Mouse (Mus musculus) ovary, postnatal 10 days (tissue): Measurements from ENCODE around the gene Lactb.
"Not testable (repeated sequence)": the region's sequence is repeated elsewhere in the genome, so short reads cannot be mapped to it uniquely, and the experiment has no call there.

ENCODE experiments used
- DNase-seq: peaks from one replicate; pipeline ENCODE4 v3.0.0; 2022; ENCODE audit warnings: low spot score

The Lactb gene

DNA sequence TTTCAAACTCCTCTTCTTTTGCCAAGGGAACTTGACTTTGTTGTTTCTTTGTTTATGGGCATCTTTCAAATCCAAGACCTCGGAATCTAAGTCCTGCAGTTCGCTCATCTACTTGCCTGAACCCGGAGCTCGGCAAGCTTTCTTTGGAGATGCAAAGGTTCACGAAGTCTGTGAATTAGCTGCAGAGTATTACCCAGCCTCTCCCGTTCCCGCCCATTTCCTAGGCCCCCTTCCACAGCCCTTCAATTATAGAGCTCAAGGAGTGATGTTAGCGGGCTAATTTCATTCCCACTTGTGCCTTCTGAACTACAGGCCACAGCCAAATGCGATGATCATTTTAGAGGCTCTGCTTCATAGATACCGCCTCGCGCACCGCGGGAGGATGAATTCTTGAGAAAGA, 55.3 kb downstream of the Lactb start:
- peak; percentile 6 for DNase-seq

DNA sequence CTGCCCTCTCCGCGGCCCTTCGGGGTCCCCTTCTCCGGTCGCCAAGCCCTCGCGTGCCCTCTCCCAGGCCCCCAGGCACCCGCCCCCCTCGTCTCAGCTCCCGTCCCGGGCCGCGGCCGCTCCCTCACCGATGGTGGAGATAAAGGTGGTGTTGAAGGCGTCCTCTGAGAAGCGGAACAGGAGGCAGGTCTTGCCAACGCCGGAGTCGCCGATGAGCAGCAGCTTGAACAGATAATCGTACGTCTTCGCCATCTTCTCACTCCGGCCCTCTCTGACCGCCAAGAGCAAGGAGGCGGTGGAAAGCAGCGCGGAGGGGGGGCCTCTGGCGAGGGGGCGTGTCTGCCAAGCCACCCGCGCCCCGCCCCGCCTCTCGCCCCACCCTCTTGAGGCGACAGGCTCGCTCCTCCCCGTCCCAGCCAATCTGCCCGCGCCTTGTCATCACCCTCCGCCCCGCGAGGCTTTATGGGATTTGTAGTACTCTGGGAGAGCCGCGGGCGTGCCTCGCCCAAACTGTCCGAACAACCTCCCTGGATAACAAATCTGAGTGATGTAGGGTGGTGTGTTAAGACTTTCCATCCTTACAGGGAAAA, 55.8 kb downstream of the Lactb start, which contains the start of gene Rab8b:
TSS of gene Rab8b (minus strand) at position 306 of the 590 bp plus-strand sequence.
- peak; percentile 87 for DNase-seq

- DNase-seq, result no peak
Measured at GRCm38 (mm10) chr9:66918672-66919330, 56.5 kb downstream of the Lactb start.

DNA sequence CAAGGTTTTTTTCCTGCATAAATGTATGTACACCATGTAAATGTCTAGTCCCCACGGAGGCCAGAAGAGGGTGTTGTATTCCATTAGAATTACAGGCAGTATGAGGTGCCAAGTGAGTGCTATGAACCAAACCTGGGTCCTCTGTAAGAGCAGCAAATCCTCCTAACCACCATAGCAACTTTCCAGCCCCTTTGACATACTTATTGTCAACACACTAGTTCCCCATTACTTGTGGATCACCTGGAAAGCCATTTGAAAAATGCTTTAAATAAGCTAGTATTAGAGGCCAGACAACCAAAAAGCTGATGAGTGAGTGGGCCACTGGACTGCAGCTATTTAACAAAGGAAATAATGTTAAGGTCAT, 57.4 kb downstream of the Lactb start:
- no peak for DNase-seq

DNA sequence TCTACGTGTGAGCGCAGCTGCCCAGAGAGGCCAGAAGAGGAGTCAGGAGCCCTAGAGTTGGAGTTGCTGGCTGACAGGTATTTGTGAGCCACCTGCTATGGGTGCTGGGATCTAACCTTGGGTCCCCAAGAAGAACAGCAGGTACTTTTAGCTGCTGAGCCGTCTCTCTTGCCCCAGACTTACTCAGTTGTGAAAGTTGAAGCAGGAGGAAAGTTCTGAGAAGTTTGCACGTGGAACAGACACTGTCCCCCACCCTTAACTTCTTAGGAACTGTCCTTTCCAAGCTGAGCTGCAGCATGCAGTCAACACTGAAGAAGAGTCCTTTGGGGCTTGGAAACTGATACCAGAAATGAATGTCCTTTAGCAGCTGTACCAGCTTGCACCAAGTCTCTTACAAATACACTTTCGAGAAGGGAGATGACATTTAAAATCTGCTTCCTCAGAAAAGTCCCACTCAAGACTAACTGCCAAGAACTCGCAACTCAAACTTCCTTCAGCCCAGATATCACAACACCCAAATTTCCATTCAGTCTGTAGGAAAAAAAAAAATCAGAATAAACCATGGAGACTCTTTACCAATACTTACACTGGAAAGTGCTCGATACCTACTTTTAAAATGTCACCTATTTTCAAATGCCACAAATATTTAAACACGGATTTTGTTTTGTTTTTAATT, 57.9 kb downstream of the Lactb start:
- DNase-seq, result no peak

DNA sequence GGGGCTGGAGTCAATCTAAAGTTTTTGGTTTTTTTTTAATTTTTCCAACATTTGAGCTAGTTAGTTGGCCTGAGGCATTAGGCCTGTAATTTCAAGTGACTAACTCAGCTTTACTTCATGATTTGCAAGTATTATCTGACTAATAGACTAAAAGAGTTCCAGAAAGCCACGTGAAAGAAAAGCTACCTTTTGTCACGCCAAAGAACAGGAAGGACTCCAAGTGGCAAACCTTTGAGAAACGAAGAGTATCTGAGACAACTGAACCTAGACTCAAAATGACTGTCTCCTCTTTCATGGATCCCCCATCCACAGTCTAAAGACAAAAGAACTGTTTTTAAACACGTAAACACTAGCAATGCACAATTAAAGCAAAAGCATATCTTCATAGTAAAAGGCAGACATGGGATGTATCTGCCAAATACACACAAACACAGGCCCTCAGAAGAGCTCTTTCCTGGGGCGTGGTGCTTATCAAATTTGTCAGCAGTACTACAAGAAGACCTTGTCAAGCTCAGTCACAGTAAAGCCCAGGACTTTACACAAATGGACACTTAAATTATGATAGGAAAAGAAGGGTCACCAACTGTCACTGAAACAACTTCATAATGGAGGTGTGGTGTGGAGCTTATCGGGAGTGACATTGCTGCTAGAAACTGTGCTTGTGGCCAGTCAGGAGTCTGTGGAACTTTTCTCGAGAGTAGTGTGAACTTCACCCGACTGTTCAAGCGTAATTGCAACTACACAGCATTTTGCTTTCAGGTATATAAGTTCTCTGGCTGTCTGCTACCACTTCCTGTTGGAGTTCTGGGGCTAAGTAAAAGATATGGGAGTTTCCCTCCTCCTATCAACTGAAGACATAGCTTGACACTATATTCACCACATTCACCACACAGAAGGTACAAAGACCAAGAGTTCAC, 59.2 kb downstream of the Lactb start:
- no peak for DNase-seq

GRCm38 (mm10) chr9:66915401-66915800, 59.9 kb downstream of the Lactb start:
- no peak for DNase-seq

DNA sequence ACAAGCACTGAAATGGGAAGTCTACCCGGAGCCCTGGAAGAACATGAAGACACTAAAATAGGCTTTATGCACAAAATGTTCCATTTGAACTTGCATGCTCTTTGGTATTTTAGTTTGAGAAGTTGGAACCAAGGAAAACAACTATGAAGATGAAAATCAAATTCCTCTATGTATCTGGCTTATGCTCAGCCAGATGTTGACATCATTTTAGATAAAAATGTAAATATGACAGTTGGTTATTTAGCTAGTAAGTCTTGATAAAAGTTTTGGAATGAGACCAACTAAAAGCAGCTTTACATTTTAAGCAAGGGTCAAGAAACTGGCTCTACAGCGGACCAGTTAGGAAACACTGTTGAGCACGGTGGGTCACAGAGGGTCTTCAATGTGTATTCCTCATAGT, 60.7 kb downstream of the Lactb start:
- DNase-seq, result no peak

- not testable (repeated sequence) for DNase-seq
Measured at GRCm38 (mm10) chr9:66913254-66913934, 61.9 kb downstream of the Lactb start.

DNA sequence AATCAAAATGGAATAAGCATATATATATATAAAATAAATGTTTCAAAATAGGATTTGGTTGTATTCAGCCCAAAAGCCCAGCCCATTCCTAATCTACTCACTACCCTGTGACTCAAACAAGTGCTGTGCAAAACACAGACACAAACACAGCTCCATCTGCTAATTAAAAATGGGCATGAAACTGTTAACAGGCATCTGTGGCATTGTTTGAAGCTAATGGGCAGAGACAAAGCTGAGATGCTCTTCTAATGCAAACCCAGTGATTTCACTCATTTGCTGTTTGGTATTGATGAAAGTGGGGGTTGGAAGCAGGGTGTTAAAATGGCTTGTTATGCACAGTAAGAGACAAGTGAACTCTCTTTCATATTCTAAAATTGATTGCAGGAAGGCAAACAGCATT, 63.0 kb downstream of the Lactb start:
- no peak for DNase-seq

DNA sequence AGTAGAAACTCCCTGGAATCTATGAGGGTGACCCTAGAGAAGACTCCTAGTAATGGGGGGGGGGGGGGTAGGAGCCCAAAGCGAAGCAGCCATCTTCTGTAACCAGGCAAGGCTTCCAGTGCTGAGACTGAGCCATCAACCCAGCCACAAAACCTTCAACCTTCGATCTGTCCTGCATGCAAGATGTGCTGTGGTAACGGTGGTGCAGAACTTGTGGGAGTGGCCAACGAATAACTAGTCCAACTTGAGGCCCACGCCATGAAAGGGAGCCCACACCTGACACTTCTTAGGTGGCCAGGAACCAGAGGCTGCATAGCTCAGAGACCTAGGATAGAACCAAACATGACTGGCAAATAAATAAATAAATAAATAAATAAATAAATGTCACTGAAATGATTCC, 64.6 kb downstream of the Lactb start:
- no peak for DNase-seq

DNA sequence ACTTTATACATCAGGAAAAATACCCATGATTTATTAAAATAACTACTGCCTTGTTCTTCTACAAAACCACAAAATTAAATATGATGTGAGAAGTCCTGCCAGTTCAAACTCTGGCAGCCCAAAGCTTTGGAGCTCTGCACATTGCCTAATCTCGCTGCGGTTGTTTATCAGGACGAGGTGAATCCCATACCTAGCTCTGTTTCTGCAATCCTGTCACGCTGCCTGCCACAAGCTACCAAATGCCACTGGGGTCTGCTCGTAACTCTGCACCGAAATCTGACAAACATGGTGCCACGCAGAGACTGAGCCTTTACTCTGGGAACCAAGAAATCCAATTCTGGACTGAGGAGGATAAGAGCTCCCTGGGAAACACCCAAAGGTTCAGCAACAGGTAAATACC, 65.4 kb downstream of the Lactb start:
- no peak for DNase-seq

DNA sequence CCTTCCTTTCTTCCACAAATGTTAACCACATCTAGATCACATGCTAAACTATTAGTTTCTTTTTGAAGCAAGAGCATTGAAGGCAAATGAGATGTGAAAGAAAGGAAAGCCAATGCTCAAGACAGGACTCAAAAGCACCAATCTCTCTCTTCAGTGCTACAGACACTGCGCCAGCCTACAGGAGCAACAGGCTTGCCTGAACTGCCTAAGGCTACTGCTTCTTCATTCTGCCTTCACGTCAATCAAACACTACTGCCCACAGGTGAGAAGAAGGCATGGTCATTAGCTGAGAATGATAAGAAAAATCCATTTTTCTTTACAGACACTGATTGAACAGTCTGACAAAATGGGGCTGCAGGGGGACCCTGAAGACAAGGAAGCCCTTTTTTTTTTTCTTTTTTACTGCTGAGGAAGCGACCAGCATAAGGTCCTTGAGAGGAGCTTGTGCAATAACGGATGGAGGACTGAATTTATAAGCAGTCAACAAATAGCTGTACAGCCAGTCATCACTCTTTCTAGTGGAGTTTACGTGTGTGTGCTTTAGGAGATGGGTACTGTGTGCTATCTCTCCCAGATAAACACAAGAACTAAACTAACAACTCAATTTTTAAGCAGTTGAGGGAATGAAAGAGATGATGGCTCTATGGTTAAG, 67.4 kb downstream of the Lactb start:
- DNase-seq, result no peak

DNA sequence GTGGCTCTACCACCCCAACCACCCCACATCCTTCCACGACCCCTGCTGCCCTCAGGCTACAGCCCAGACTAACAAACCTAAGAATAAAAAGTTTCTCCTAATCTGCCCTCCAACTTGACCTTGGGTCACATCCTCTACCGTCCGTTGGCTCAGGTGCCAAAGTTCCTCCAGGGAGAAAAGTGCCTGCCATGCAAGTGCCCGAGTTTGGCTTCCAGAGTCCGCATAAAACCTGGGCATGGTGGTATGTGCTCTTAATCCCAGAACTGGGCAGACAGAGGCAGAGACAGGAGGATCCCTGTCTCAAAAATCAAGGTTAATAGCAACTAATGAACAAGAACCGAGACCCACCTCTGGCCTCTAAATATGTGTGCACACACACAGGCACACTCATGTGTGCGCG, 68.2 kb downstream of the Lactb start:
- DNase-seq, result no peak

GRCm38 (mm10) chr9:66905990-66906389, 69.3 kb downstream of the Lactb start:
- DNase-seq, result no peak
